Mouse (Mus musculus) neural tube, embryonic 13.5 days (tissue): Measurements from ENCODE around the gene Olfr615. TPM values are rescaled to one million over a fixed set of nuclear protein-coding genes. Genes with fewer than 3 reads are reported as not detected.
"Not testable (repeated sequence)": the region's sequence is repeated elsewhere in the genome, so short reads cannot be mapped to it uniquely, and the experiment has no call there.

Experiments
- ATAC-seq: fragments of 200-750 bp; cut with Nextera tagmentation; 2 replicates; pipeline ENCODE4 v1.8.0; 2017; ENCODE audit warnings: low read depth, mild to moderate bottlenecking, moderate TSS enrichment, moderate library complexity
- H3K27ac ChIP-seq: fragments of 300-500 bp; sonication (generic); replicated peaks from 2 replicates; pipeline ENCODE4 v1.5.1; 2015; ENCODE audit warnings: moderate library complexity, mild to moderate bottlenecking, inconsistent platforms
- H3K27me3 ChIP-seq: fragments of 300-500 bp; sonication (generic); 2 replicates; pipeline ENCODE4 v1.6.1; 2015; ENCODE audit warnings: mild to moderate bottlenecking, inconsistent platforms
- H3K36me3 ChIP-seq: fragments of 300-500 bp; sonication (generic); 2 replicates; pipeline ENCODE4 v1.6.1; 2015; ENCODE audit warnings: mild to moderate bottlenecking, inconsistent platforms
- H3K4me1 ChIP-seq: fragments of 300-500 bp; sonication (generic); replicated peaks from 2 replicates; pipeline ENCODE4 v1.6.1; 2015; ENCODE audit warnings: inconsistent platforms
- H3K4me2 ChIP-seq: fragments of 300-500 bp; sonication (generic); 2 replicates; pipeline ENCODE4 v1.6.1; 2015; ENCODE audit warnings: inconsistent platforms, mild to moderate bottlenecking, moderate library complexity
- H3K4me3 ChIP-seq: fragments of 300-500 bp; sonication (generic); 2 replicates; pipeline ENCODE4 v1.5.1; 2015; ENCODE audit warnings: mild to moderate bottlenecking, inconsistent platforms
- H3K9ac ChIP-seq: fragments of 300-500 bp; sonication (generic); 2 replicates; pipeline ENCODE4 v1.6.1; 2015; ENCODE audit warnings: moderate library complexity, mild to moderate bottlenecking, inconsistent platforms
- H3K9me3 ChIP-seq: fragments of 300-500 bp; sonication (generic); 2 replicates; pipeline ENCODE4 v1.6.1; 2016; ENCODE audit warnings: inconsistent platforms
- WGBS: fragments of 180-500 bp; shearing (Covaris S2); methylation state at CpG from one replicate; pipeline ENCODE4 v1.1.7; 2015; 5-methylcytosine and 5-hydroxymethylcytosine counted together
- polyA plus RNA-seq: library from polyadenylated mRNA; unstranded; fragments of >200 nt; fragmentation: Nextera tagmentation; extraction: Ambion mirVana; gene quantifications from 2 replicates; pipeline ENCODE4 v1.2.1, GENCODE M21; 2015

Gene Olfr615
- polyA plus RNA-seq = not detected in 2 replicates

GRCm38 (mm10) chr7:103555779-103556178 is at the start of gene Olfr615:
Olfr615 (plus strand) TSS chr7:103556079.
- H3K9ac ChIP-seq = no peak within 1 kb of the TSS
- no peaks in the 10 kb centered on the region for H3K36me3 ChIP-seq
- H3K9me3 ChIP-seq = no peaks in the 10 kb centered on the region
- no peak within 1 kb of the TSS for H3K4me3 ChIP-seq
- no peaks in the 10 kb centered on the region for H3K27me3 ChIP-seq
- ATAC-seq = no peak
- no peak within 1 kb of the TSS for H3K4me2 ChIP-seq
- 93% methylated on average over 2 of the region's 2 CpGs for WGBS
- no peaks in the 10 kb centered on the region for H3K4me1 ChIP-seq
- H3K27ac ChIP-seq = no peak within 1 kb of the TSS

DNA sequence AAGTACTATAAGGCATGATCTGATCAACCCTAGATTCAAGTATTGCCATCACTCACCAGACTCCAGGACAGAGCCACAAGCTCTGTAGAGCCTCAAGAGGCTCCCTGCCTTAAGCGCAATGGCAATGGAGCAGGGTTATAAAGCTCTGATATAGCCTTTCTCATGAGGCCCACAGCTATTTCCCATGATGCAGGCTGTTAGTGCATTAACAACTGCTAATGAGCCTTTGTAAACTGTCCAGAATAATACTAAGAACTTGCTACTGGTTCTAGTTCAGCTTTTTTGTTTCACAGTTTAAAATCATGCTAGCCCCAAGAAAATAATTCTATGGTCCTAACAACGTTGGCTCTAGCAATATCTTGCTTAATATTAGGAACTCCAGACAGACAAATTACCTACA is 43.9 kb upstream of the Olfr615 start, which contains the start of gene Olfr610:
TSS of gene Olfr610 (minus strand) at position 101 of the 400 bp plus-strand sequence.
- no peak for ATAC-seq
- Histone ChIP-seq H3K9me3 (no peaks in the 10 kb centered on the region), H3K9ac (no peak within 1 kb of the TSS), H3K4me2 (no peak within 1 kb of the TSS), H3K27me3 (no peaks in the 10 kb centered on the region), H3K36me3 (no peaks in the 10 kb centered on the region), H3K4me1 (no peaks in the 10 kb centered on the region), H3K4me3 (no peak within 1 kb of the TSS), H3K27ac (no peak within 1 kb of the TSS)
- 93% methylated on average over 2 of the region's 2 CpGs for WGBS

DNA sequence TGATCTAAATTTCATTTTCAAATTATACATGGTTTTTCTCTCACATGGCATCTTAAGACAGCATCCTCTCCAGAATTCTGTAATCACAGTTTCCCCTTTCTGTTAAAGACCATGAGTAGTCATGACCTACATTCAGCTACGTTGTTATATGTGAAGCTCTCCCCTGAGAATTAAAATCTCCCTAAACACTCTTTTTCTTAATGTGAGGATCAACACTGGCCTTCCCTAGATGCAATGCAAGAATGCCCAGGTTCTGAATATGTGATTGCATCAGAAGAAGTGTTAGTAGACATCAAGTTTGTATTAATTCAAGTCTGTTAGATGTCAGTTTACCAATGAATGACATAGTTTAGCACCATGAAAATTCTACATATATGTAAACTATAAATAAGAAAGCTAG is 35.1 kb upstream of the Olfr615 start, which contains the start of gene Olfr611:
TSS of gene Olfr611 (minus strand) at position 101 of the 400 bp plus-strand sequence.
- not testable (repeated sequence) for H3K27me3 ChIP-seq, H3K27ac ChIP-seq, H3K36me3 ChIP-seq, ATAC-seq, H3K9me3 ChIP-seq, H3K9ac ChIP-seq, H3K4me3 ChIP-seq, H3K4me1 ChIP-seq, H3K4me2 ChIP-seq
- WGBS = 67% methylated on average over 1 of the region's 1 CpGs

GRCm38 (mm10) chr7:103542617-103543016 is 13.3 kb upstream of the Olfr615 start, which contains the start of gene Olfr612:
Olfr612 (minus strand) TSS chr7:103542717.
- H3K4me2 ChIP-seq = not testable (repeated sequence)

DNA sequence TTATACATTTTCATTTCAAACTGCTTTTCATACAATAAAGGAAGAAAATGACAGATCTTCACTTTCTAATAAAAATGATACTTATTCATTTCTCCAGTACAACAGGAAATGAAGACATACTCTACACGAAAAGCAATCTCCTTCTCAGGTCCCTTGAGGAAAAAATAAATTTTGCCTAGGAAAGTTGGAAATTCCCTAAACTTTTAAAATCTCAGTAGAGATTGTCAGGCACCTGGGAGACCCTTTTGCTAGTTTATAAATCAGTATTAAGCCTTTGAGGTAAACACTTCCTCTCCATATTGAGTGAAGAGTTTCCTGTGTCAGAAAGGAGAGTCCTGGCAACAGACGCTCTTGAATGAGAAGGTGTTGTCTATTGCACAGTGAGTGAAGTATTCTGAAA is 8.1 kb upstream of the Olfr615 start, which contains the start of gene Olfr613:
TSS of gene Olfr613 (plus strand) at position 301 of the 400 bp plus-strand sequence.
- no peak within 1 kb of the TSS for H3K27ac ChIP-seq
- H3K4me2 ChIP-seq = no peak within 1 kb of the TSS
- no peak for ATAC-seq
- no peaks in the 10 kb centered on the region for H3K36me3 ChIP-seq
- H3K27me3 ChIP-seq = no peaks in the 10 kb centered on the region
- 81% methylated on average over 2 of the region's 2 CpGs for WGBS
- H3K4me1 ChIP-seq = no peaks in the 10 kb centered on the region
- no peaks in the 10 kb centered on the region for H3K9me3 ChIP-seq
- H3K4me3 ChIP-seq = no peak within 1 kb of the TSS
- no peak within 1 kb of the TSS for H3K9ac ChIP-seq

More at GRCm38 (mm10) chr7:103542617-103543016, 13.3 kb upstream of the Olfr615 start, which contains the start of gene Olfr612:
- H3K4me1 ChIP-seq, H3K27ac ChIP-seq, H3K4me3 ChIP-seq, ATAC-seq, H3K27me3 ChIP-seq, H3K36me3 ChIP-seq, H3K9ac ChIP-seq, H3K9me3 ChIP-seq: not testable (repeated sequence)
- WGBS = 91% methylated on average over 2 of the region's 2 CpGs

DNA sequence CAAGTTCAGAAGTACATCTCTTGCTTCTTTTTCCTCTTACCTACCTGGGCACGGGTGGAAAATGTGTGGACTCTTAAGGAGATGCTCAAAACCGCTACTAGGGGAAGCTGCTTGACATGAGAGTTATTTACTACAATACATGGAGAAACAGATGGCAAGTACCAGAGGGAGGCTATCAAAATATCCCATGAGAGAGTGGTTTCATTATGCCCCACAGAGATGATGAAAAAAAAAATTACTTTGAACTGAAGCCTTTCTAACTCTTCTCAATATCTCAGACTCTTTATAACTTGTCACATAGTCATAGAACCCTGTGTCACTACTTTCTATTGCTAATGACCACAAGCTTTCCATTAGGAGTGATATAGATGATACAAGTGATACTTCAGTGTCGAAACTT is 13.2 kb downstream of the Olfr615 start, which contains the start of gene Olfr616:
TSS of gene Olfr616 (minus strand) at position 101 of the 400 bp plus-strand sequence.
- H3K4me3 ChIP-seq = no peak within 1 kb of the TSS
- no peaks in the 10 kb centered on the region for H3K4me1 ChIP-seq
- no peaks in the 10 kb centered on the region for H3K36me3 ChIP-seq
- H3K27ac ChIP-seq = no peak within 1 kb of the TSS
- ATAC-seq = no peak
- H3K4me2 ChIP-seq = no peak within 1 kb of the TSS
- H3K9ac ChIP-seq = no peak within 1 kb of the TSS
- WGBS = 78% methylated on average over 3 of the region's 3 CpGs
- H3K27me3 ChIP-seq = no peaks in the 10 kb centered on the region
- H3K9me3 ChIP-seq = no peaks in the 10 kb centered on the region

- WGBS = 79% methylated on average over 1 of the region's 1 CpGs
- no peak within 1 kb of the TSS for H3K4me2 ChIP-seq
- no peaks in the 10 kb centered on the region for H3K9me3 ChIP-seq
- ATAC-seq = no peak
- no peaks in the 10 kb centered on the region for H3K4me1 ChIP-seq
- no peak within 1 kb of the TSS for H3K4me3 ChIP-seq
- no peaks in the 10 kb centered on the region for H3K27me3 ChIP-seq
- H3K9ac ChIP-seq = no peak within 1 kb of the TSS
- H3K36me3 ChIP-seq = no peaks in the 10 kb centered on the region
- no peak within 1 kb of the TSS for H3K27ac ChIP-seq
Observed at GRCm38 (mm10) chr7:103572761-103573160, 16.9 kb downstream of the Olfr615 start, which contains the start of gene Olfr617. Olfr617 (plus strand) TSS chr7:103573061.

DNA sequence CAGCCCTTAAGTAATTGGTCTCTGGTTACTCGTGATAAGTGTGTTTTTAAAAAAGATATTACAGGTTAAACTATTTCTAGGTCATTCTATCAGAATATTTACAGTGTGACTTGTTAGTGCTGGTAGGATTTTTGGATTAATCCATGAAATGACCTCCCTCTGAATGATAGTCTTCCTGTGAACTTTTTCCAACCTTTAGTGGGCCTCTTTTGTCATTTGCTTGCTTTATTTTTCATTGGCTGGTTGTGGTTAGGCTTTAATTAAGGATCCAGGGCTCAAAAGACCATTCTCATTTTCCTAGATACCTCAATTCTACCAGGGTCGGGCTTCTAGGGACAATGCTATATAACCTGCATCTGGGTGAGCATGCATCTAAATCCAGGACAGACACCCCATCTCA is 33.9 kb downstream of the Olfr615 start, which contains the start of gene Olfr618:
TSS of gene Olfr618 (plus strand) at position 301 of the 400 bp plus-strand sequence.
- H3K4me3 ChIP-seq = no peak within 1 kb of the TSS
- no peak within 1 kb of the TSS for H3K4me2 ChIP-seq
- no peak for ATAC-seq
- WGBS = 67% methylated on average over 2 of the region's 2 CpGs
- no peaks in the 10 kb centered on the region for H3K9me3 ChIP-seq
- H3K4me1 ChIP-seq = no peaks in the 10 kb centered on the region
- H3K9ac ChIP-seq = no peak within 1 kb of the TSS
- H3K36me3 ChIP-seq = no peaks in the 10 kb centered on the region
- no peaks in the 10 kb centered on the region for H3K27me3 ChIP-seq
- H3K27ac ChIP-seq = no peak within 1 kb of the TSS

GRCm38 (mm10) chr7:103600275-103600674 is 44.4 kb downstream of the Olfr615 start, which contains the start of gene Olfr619:
Olfr619 (plus strand) TSS chr7:103600575.
- no peak within 1 kb of the TSS for H3K27ac ChIP-seq
- ATAC-seq = no peak

DNA sequence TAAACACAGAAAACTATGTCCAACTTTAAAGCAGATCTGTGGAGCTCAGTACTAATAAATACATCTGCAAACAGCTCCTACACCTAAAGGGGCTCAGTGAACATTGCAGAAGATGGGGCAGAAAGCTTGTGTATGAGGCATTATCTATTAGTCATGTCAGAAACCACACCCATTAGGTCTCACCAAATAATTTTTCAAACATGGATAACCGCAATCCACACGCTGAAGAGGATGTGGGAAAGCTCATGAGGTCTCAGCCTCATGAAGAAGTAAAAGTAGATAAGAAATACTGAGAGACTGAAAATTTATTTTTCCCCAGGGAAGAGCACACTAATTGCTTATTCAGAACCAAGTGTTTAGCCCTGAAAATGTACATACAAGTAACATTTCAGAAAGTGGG is 51.5 kb downstream of the Olfr615 start:
- Histone ChIP-seq H3K27me3 (no peaks in the 10 kb centered on the region), H3K4me3 (no peak overlapping the region), H3K4me2 (no peak overlapping the region), H3K9me3 (no peaks in the 10 kb centered on the region), H3K9ac (no peak overlapping the region), H3K27ac (no peak overlapping the region), H3K4me1 (no peaks in the 10 kb centered on the region), H3K36me3 (no peaks in the 10 kb centered on the region)
- no peak for ATAC-seq
- 86% methylated on average over 2 of the region's 2 CpGs for WGBS

More at GRCm38 (mm10) chr7:103600275-103600674, 44.4 kb downstream of the Olfr615 start, which contains the start of gene Olfr619:
- Histone ChIP-seq H3K4me2 (no peak within 1 kb of the TSS), H3K27me3 (no peaks in the 10 kb centered on the region), H3K4me1 (no peaks in the 10 kb centered on the region), H3K9me3 (no peaks in the 10 kb centered on the region), H3K36me3 (no peaks in the 10 kb centered on the region), H3K9ac (no peak within 1 kb of the TSS), H3K4me3 (no peak within 1 kb of the TSS)

DNA sequence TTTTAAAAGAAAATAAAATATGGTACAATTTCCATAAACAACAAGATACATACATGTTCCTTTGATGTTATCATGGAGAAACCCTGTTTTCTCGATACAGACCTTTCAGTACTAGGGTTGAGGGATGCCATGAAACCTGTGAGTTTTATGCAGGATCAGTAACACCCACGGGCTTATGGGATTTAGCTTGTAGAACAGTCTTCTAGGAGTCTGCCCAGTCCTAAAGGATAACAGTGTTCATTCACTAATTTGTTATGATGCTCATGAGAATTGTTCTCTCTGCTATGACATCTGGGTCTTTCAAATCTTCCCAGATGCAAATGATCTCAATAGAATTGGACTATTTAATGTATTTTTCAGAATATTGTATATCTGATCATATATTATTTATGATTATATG is 56.6 kb downstream of the Olfr615 start, which contains the start of gene Olfr620:
TSS of gene Olfr620 (minus strand) at position 101 of the 400 bp plus-strand sequence.
- Histone ChIP-seq H3K9ac (no peak within 1 kb of the TSS), H3K4me1 (no peaks in the 10 kb centered on the region), H3K36me3 (no peaks in the 10 kb centered on the region), H3K4me2 (no peak within 1 kb of the TSS), H3K27me3 (no peaks in the 10 kb centered on the region), H3K4me3 (no peak within 1 kb of the TSS), H3K27ac (no peak within 1 kb of the TSS), H3K9me3 (no peaks in the 10 kb centered on the region)
- no peak for ATAC-seq
- WGBS = 77% methylated on average over 2 of the region's 2 CpGs
